Mouse (Mus musculus) brain, embryonic 18.5 days (tissue): ENCODE results near the gene Nfkbia.

Experiments
- DNase-seq: peaks from one replicate; pipeline ENCODE4 v3.0.0-alpha.2; 2012; ENCODE audit warnings: low read depth, low spot score

Gene Nfkbia

DNA sequence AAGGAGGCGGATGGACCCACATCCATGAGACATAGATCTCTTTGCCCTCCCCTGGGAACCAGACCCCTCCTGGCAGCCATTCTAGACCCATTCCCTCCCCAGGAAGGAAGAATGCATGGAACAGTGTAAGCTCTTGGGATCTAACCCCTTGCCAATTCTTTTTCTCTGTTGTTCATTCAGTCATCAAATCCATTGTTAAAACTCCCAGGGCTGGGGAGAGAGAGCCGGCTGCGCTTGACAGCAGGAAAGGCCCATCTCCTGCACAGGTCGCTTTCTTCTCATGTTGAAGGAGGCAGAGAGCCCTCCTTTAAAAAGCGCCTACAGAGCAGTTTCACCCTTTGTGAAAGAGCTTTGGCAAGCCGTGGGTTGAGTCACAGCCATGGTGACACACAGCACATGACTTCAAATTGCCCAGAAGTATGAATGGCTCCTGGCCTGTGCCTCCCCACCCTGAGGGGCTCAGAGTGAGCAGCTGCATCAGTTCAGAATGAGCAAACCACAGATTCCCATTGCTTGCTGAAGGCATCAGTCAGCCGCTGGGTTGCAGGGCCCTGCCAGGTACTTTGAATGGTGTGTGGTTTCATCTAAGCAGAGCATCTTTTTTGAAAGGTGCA is 26.3 kb downstream of the Nfkbia start:
- DNase-seq, result no peak

DNA sequence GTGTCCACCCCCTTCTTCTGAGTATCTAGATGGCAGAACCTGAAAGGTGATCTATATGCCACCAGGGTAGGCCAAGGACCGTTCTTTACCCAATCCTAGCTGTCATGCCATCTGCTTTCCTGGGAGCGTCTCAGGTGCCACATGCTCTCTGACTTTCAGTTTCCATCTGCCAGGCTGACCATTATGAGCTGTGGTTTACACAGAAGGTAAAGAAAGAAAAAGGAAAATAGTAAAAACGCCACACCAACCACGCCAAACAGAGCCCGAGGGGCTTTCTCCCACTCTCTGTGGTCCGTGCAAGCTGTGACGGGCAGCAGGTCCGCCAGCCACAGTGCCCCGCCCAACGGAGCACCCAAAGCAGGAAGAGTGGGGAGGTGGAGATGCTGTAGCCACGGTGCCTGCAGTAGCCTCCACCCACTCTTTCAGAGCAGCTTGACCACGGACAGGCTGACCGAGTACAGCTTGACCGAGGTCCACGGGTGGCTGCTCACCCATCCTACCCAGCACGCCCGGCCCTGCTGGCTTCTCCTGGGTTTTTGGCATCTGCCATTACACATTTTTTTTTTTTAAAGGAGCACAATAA is 27.0 kb downstream of the Nfkbia start:
- DNase-seq, result no peak

DNA sequence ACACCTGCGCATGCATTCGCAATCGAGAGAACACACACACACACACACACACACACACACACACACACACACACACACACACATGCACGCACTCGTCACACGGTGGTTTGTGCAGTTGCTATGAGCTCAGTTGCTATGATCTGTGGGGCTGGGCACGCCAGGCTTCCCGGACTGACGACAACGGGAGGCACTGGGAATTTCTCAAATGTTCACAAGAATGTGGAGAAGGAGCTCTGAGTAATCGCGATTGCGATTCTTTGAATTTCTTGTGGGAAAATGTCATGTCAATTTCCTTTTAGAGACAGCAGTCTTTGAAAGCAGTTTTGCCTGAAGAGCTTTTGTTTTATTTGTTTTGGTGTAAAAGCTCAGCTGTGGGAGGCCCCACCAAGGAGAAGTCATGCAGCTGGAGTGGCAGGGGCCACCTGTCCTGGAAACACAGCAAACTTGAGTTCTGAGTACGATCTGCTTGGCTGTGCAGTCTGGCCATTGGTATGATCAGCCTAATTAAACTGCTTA is 27.5 kb downstream of the Nfkbia start:
- no peak for DNase-seq

DNA sequence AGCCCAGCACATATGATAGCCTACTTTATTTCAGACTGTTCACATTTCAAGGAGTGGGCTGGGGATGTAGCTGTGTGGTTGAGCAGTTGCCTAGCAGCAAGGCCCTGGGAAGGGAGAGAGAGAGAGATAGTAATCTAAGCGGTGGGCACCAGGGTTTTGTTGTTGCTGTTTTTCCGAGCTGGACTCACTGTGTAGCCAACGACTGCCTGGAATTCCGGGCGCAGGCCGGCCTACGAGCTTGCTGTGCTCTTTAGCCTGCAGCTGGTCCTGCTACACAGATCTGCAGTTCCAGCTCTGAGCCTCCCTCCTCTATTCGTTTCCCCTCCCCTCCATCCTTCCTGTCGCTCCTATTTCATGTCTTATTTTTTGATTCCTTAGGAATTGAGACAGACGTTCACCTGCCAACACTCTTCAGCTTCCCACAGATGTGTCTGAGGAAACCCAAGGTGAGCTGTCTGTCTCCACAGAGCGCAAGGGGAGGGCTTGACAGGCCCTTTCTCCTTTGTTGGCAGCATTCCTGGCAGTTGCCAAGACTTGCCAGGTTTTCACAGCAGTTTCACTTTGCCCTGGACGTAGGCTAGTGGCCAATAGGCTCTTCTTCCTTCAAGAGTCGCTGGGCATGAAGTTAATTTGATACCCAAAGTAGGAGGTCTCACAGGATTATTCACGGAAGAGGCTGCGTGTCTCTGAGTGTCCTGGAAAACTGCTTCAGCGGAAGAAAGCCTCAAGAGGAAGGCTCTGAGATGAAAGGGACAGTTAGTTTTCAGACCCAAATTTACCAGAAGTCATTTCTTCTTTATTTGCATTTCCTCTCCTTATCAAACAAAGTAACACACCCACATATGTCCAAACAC is 28.2 kb downstream of the Nfkbia start:
- no peak for DNase-seq

DNA sequence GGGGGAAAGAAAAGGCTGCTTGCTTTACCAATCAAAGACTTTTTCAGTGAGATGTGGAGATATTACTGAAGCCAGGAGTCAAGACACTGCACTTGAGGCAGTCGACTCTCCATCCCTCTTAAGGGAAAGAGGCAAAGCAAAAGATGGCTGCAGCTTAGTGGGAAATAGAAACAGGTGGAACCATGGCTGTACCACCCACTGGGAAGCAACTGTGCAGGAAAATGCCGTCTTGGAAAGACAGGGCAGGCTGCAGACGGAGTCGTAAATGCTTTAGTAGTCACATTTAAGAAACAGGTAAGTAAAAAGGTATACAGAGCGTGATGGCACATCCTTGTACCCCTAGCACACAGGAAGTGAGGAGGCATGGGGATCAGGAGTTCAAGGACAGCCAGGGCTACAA is 29.4 kb downstream of the Nfkbia start:
- DNase-seq, result no peak

DNA sequence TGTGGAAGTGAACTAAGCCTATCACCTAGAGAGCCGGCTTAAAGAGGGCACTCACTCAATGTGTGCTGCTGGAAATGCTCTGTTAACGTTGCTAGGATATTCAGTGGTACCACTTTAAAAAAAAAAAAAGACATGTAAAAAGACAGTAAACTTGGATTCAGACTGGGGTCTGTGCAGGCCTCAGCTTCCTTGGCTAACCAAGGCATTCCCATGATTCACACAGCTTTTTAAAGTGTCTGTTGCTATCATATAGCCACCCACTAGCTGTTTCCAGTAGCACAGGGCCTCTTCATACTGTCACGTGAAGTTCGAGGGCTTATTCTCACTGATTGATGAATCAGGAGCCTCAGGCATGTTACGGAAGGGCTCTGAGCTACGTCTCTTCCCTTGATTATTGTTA is 30.0 kb downstream of the Nfkbia start:
- DNase-seq, result no peak

DNA sequence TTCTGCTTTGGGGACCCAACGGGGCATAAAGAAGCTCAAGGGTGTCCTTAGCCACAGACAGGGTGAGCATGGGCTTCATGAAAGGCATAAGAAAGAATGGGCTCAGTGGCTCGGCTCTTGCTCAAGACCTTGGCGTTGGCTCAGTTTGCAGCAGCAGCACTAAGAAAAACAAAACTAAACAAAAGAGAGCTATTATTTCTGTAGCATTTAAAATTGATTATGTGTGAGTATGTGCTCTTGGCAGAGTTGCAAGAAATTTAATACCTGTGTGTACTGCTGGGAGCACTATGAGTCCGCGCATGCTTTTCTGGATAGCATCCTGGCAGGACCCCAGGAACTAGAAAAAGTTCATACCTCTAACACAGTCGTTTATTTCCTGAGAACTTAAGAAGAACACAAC is 30.7 kb downstream of the Nfkbia start:
- no peak for DNase-seq

DNA sequence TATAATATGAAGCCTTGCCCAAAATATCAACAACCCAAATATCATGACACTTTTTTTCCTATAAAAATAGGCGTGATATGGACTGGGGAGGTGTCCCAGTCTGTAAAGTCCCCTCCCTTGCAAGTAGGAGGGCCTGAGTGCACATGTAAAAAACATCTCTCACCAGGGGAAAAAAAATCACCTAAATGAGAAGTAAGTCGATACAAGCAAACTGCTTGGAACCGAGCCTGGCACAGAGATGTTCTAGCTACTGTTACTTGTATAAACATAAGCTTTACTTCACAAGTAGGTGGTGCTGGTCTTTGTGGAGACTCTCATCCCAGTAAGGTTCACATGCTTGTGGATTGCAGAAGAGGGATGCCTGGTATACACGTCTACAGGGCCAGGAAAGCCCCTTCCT is 31.5 kb downstream of the Nfkbia start:
- DNase-seq, result no peak

DNA sequence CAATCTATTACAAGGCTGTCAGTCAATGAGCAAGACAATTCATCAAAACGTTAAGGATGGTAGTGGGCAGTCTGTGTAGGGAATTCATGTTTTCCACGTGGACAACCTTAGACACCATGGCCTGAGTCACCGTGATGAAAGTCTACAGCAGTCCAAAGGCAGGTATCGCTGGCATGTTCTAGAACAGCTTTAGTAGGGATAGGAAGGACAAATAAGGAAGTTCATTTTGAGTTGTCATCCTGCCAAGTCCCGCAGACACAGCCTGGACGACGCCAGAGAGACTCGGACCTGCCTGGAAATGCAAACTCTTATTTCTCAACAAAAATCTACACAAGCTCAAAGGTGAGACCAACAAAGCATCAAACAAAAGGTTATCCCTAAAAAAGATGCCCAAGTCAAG is 32.7 kb downstream of the Nfkbia start:
- no peak for DNase-seq

DNA sequence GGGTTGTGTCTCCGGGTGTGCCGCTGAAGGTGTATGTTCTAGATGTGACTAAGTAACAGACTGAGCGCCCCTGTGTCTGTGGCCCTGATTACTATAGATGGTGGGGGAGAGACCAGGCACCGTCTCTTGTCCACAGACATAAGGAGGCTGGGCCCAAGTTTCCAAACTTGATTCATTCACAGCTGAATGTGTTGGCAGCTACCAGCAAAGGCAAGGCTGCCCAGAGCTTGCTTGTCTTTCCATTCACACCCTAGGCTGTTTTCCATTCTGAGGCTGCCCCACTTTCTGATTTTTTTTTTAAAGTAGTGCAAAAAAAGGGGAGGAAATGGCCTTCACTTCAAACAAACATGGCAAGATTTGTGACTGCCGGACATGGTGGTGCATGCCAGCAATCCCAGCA is 35.6 kb downstream of the Nfkbia start:
- DNase-seq, result no peak

DNA sequence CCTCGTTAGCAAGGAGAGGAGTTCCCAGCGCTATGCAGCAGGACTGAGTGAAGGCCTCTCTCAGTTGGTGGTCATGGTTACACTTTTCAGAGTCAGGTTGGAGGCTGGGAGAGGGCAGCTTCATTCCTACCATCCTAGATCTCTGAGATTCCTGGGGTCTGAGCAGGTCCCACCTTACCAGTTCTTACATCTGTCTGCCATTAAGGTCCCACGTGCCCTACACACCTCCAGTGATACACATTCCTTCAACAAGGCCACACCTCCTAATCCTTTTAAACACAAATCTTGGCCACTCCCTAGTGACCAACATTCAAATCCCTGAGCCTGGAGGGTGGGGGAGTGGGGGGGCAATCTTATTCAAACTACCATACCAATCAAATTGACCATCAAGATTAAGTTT is 36.3 kb downstream of the Nfkbia start:
- DNase-seq, result no peak

DNA sequence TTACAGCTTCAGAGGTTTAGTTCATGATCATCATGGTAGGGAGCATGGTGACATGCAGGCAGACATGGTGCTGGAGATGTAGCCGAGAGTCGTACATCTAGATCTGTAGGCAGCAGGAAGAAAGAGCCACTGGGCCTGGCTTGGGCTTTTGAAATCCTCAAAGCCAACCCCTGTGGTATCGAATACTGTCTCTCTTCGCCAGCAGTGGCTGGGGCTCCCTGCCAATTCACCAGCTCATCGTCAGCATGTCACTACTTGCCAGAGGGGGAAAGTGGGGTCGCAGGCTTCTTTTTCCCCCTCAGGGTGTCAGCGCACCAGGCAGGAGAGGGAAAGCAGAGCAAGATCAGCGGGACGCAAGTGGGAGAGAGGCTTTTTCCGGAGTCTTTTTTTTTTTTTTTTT is 37.2 kb downstream of the Nfkbia start:
- no peak for DNase-seq

DNA sequence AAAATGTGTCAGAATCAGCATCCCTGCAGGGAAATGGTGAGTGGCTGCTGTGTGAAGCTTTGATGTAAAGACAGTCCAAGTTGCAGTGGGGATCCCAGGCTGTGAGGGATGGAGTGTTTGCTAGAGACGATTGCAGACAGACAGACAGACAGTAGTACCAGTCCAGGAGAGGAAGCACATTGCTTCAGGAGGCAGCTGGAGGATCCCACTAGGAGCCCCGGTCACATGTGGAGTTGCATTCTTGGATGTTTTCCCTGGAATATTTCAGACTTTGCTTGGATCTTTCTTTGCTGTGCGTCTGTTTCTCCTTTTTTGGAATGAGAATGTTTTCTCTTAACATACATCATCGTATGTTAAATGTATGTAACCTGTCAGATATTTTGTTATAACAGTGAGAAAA is 38.5 kb downstream of the Nfkbia start:
- no peak for DNase-seq

DNA sequence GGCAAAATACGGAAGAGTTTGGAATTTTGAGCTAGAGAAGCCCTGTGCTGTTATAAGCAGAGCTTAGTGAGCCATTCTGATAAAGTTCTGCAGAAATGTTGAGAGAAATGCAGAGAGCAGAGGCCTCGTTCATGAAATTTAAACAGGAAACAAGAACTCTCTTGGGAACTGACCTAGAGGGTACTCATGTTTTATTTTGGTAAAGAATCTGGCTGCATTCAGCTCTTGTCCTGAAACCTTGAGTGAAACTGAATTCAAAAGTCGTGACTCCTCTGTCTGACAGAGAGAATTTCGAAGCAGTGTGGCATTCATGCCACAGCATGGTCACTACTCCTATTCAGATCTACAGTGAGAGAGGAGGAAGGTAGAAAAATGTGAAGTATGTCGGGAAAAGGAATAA is 39.6 kb downstream of the Nfkbia start:
- no peak for DNase-seq

DNA sequence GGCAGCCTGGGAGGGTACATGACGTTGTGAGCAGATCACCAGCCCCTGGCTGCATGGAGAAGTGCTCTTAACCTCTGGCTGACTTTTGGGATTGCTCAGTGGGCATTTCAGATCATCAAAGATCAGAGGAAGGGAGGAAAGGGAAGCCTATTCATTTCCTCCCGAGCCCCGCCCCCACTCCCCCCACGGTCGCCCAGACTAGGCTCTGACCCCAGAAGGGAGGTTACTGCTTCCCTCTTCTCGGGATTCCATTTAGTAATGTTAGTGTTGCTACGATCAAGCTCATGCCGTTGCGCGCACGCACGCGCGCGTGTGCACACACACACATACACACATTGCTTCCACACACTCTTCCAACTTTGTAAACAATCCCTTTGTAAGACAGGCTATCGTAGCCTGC is 42.0 kb downstream of the Nfkbia start:
- DNase-seq, result no peak

DNA sequence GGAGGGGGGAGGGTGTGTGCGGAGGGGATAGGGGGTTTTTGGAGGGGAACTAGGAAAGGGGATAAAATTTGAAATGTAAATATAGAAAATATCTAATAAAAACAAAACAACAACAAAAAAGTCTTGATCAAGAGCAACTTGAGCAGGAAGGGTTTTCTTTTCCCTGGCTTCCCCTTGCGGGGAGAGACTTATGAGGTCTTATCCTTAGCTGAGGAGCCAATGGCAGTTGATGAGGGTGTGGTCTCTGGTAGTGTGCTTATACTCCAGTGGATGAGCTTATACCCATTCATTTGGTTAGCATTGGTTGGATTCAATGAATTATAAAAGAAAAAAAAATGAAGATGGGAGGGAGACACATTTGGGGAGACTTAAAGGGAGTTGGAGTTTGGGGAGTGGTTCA is 43.4 kb downstream of the Nfkbia start:
- no peak for DNase-seq

DNA sequence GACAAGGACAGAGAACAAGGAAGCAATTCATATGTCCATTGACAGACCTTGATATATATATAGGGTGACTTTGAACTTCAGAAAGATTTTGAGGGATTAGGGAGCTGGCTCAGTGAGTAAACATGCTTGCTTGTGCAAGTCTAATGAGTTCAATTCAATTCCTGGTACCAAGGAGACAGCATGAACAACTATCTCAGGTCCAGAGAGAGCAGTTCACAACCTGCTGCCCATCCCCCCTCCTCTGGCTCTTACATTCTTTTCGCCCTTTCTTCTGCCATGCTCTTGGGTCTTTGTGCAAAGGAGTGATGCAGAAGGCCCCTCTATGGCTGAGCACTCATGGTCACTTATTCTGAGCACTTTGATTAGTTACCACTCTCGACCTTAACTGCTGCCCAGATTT is 44.0 kb downstream of the Nfkbia start:
- DNase-seq, result no peak

DNA sequence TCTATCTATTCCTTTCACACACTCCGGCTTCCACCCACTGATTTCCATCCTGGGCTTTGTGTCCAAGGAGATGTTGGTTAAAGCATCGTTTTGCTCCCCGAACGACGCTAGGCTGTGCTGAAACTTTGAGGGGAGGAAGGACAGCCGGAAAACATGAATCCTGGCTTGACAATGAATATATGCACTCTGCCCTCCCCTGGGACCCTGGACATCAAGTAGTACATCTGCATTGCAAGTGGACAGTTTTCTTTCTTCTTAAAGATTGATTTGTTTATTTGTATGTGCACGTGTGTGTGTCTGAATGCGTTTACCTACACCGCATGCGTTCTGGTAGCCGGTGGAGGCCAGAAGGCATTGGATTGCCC is 45.1 kb downstream of the Nfkbia start:
- no peak for DNase-seq

DNA sequence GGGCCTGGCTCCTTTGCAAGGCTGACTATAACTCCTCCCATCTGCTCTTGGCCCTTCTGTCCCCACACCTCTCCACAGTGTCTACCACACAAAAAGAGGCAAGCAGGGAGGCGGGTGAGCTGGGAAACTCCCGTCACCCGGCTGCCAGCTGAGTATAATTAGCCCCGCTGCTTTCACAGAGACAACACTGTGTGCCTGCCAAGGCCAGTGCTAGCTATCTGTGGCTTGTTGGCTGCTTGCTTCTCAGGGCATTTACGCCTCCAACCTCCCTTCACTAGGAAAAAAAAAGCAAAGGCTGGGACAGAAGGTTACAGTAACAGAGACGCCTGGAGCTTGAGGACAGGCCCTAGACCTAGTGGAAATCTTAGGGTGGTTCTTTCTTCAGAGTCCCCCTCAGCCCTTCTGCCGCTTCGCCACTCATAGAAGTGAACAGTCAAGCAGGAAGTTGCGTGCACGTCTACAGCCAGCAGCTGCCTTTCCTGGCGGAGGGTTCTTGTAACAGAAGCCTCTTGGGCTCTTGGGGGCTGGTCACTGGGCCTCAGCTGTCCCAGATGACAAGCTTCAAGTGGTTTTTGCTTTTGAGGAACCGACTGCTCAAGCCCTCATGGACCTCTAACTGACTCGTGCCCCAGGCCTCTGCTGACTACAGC is 45.6 kb downstream of the Nfkbia start:
- peak; percentile 71 for DNase-seq

DNA sequence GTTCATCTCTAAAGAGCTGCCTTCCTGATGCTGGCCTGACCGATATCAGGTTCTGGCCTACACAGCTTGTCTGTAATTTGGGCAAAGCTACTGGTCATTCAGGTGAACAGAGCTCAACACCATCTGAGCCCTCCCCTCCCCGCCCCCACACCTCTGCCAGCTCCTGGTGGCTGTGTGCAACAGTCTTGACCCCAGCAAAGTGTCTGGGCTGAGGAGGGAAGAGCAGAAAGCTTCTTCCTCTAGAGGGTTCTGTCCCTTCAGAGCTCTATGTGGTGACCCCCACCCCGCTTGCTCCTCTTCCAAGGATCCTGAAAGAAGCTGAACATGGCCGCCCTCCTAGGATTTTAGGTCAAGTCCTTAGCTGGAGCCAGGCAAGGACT is 46.1 kb downstream of the Nfkbia start:
- no peak for DNase-seq

DNA sequence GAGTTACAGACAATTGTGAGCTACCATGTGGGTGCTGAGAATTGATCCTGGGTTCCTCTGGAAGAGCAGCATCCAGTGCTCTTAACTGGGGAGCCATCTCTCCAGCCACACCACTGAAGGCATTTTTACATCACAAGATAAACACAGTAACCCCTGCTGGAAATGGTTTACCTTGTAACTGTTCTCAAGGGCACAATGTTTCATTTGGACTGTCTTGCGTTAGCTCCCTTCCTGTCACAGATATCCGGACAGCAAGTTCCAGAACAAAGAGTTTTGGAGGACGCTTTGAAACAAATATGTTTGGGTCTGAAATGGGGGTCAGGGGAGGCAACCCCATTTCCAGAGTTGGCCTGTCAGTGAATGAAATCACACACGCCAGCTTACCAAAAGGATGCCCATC is 46.9 kb downstream of the Nfkbia start:
- no peak for DNase-seq

DNA sequence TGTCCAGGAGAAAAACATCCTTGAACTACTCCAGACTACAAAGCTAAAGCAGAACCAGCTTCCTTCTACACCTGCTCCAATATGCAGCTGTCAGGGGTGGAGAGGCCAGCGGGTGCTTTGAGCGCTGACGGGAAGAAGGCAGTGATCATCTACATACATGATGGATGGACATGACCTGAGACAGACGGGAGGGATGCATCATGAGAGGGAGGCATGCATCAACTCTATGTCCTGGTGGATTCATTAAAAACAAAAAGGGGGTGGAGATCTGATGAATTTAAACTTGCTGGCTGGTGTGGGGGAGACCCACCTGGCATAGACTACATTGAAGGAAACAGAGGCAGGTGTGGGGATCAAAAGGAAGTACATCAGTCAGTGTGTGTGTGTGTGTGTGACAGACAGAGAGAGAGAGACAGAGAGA is 48.4 kb downstream of the Nfkbia start:
- DNase-seq, result no peak
